In the genomic region with DNA sequence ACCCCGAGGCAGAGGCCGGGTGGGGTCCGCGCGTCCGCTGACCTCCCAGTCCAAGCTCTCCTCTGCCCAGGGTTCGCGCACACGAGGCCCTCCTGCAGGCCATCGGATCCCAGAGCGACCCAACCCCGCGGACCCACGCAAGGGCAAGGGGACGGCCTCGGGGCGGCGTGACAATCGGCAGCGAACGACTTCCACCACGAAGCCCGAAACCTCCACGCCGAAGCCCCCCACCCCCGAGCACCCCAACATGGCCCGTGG, we compare ENCODE assay signal across 7 mouse cellular contexts. TPM values are rescaled to one million over a fixed set of nuclear protein-coding genes. Genes with fewer than 3 reads are reported as not detected.
A peak's percentile ranks its signal among the peaks of the same experiment; 100 is the strongest.
DNase-seq lines count a peak whose midpoint lies in the region; ATAC-seq and TF ChIP-seq lines count a peak whose summit lies in the region.

No protein-coding gene starts in this region.

- no peak for TF ChIP-seq CTCF in small intestine, adult 2 months (IDR thresholded peaks at IDR 0.05; ENCODE audit: extremely low read depth, insufficient read length, insufficient replicate concordance, low read depth, low read length)

- WGBS in lung, embryonic 15.5 days: 6% methylated on average over 27 of the region's 27 CpGs
- WGBS in forebrain, embryonic 10.5 days: 14% methylated on average over 27 of the region's 27 CpGs
- 12% methylated on average over 27 of the region's 27 CpGs for WGBS in limb, embryonic 11.5 days
- 5% methylated on average over 27 of the region's 27 CpGs for WGBS in small intestine, adult 2 months

- no peak overlapping the region for H3K27ac ChIP-seq in lung, embryonic 15.5 days
- peak overlapping the region; percentile 83 for H3K27ac ChIP-seq in forebrain, embryonic 10.5 days
- no peak overlapping the region for H3K27ac ChIP-seq in limb, embryonic 11.5 days (replicated peaks; ENCODE audit: low read depth, low read length)
- no peak overlapping the region for H3K27ac ChIP-seq in small intestine, adult 2 months (ENCODE audit: insufficient read depth, low read depth, low read length)

- peak overlapping the region; percentile 54 for H3K9ac ChIP-seq in lung, embryonic 15.5 days
- H3K9ac ChIP-seq in limb, embryonic 11.5 days (ENCODE audit: low read length): peak overlapping the region; percentile 73

- no peak for TF ChIP-seq POLR2A in small intestine, adult 2 months (IDR thresholded peaks at IDR 0.05; ENCODE audit: low read depth, low read length)

- H3K36me3 ChIP-seq in lung, embryonic 15.5 days: no peaks in the 10 kb centered on the region
- no peaks in the 10 kb centered on the region for H3K36me3 ChIP-seq in forebrain, embryonic 10.5 days (replicated peaks)
- H3K36me3 ChIP-seq in limb, embryonic 11.5 days (ENCODE audit: control insufficient read depth, insufficient read depth, low read length): no peaks in the 10 kb centered on the region
- no peaks in the 10 kb centered on the region for H3K36me3 ChIP-seq in small intestine, adult 2 months (ENCODE audit: control insufficient read depth, insufficient read depth, low read length)

- DNase-seq in lung, postnatal 4 days: no peak
- DNase-seq in forebrain, embryonic 10.5 days (ENCODE audit: extremely low spot score, low spot score): no peak
- DNase-seq in limb, embryonic 11.5 days (ENCODE audit: low spot score): no peak
- DNase-seq in thymus, postnatal 0 days (ENCODE audit: low spot score): no peak
- DNase-seq in MN1 (ENCODE audit: low spot score): no peak

- H3K4me1 ChIP-seq in lung, embryonic 15.5 days: peaks cover 22% of the 10 kb centered on the region; the same call in 1 of the 2 replicates
- peaks cover 26% of the 10 kb centered on the region for H3K4me1 ChIP-seq in forebrain, embryonic 10.5 days
- no peaks in the 10 kb centered on the region; the same call in 1 of the 2 replicates for H3K4me1 ChIP-seq in limb, embryonic 11.5 days (ENCODE audit: control insufficient read depth, insufficient read depth, low read length)
- peaks cover 7% of the 10 kb centered on the region for H3K4me1 ChIP-seq in small intestine, adult 2 months (ENCODE audit: control insufficient read depth, insufficient read depth, insufficient read length, low read length)

- peaks cover 21% of the 10 kb centered on the region for H3K27me3 ChIP-seq in lung, embryonic 15.5 days
- H3K27me3 ChIP-seq in forebrain, embryonic 10.5 days (ENCODE audit: poor library complexity, severe bottlenecking): peaks cover 68% of the 10 kb centered on the region
- peaks cover 21% of the 10 kb centered on the region for H3K27me3 ChIP-seq in limb, embryonic 11.5 days (ENCODE audit: control insufficient read depth, insufficient read depth, low read length)
- H3K27me3 ChIP-seq in small intestine, adult 2 months (ENCODE audit: control insufficient read depth, insufficient read depth, low read length): peaks cover 9% of the 10 kb centered on the region; the same call in 1 of the 2 replicates

- peak overlapping the region; percentile 97 for H3K4me2 ChIP-seq in lung, embryonic 15.5 days
- H3K4me2 ChIP-seq in limb, embryonic 11.5 days (ENCODE audit: low read depth, severe bottlenecking): peak overlapping the region; percentile 83

- no peaks in the 10 kb centered on the region for H3K9me3 ChIP-seq in lung, embryonic 15.5 days
- no peaks in the 10 kb centered on the region for H3K9me3 ChIP-seq in forebrain, embryonic 10.5 days
- no peaks in the 10 kb centered on the region for H3K9me3 ChIP-seq in limb, embryonic 11.5 days (ENCODE audit: control insufficient read depth, low read length)

- peak overlapping the region; percentile 77 for H3K4me3 ChIP-seq in lung, embryonic 15.5 days
- H3K4me3 ChIP-seq in forebrain, embryonic 10.5 days: peak overlapping the region; percentile 73
- peak overlapping the region; percentile 58 for H3K4me3 ChIP-seq in limb, embryonic 11.5 days (ENCODE audit: low read depth, low read length)
- H3K4me3 ChIP-seq in small intestine, adult 2 months (ENCODE audit: low read depth, low read length): peak overlapping the region; percentile 75

- ATAC-seq in lung, embryonic 15.5 days (ENCODE audit: borderline replicate concordance, extremely low read depth, low FRiP score, low TSS enrichment): peak; percentile 76
- ATAC-seq in limb, embryonic 11.5 days (ENCODE audit: insufficient number of reproducible peaks, low FRiP score, low TSS enrichment, low read depth): 0 out of 2 replicates have a peak, but pooled peaks have one; percentile 40

RNA-seq across cellular contexts. Expression of a gene that starts 0.3 kb away (rescaled TPM):
- polyA plus RNA-seq in lung, embryonic 15.5 days (2015; fragmentation: Nextera tagmentation; extraction: Ambion mirVana): 6.6 and 7.5 TPM in 2 replicates
- 3.1 TPM in 2 replicates for polyA plus RNA-seq in forebrain, embryonic 10.5 days (2016; fragmentation: Nextera tagmentation; extraction: Ambion mirVana)
- polyA plus RNA-seq in limb, embryonic 11.5 days (2014; fragmentation: Nextera tagmentation; extraction: Ambion mirVana): 3.1 and 3.6 TPM in 2 replicates
- 1.2 and 1.3 TPM in 2 replicates for polyA plus RNA-seq in small intestine, adult 2 months (2012; rRNA removed)
- polyA plus RNA-seq in thymus, postnatal 0 days (2015; fragmentation: Nextera tagmentation; extraction: Ambion mirVana): 2.9 and 3.1 TPM in 2 replicates

RNA-seq across cellular contexts. Expression of a gene that starts 35.3 kb away (rescaled TPM):
- 148 and 149 TPM in 2 replicates for polyA plus RNA-seq in lung, embryonic 15.5 days (2015; fragmentation: Nextera tagmentation; extraction: Ambion mirVana)
- 183 and 188 TPM in 2 replicates for polyA plus RNA-seq in forebrain, embryonic 10.5 days (2016; fragmentation: Nextera tagmentation; extraction: Ambion mirVana)
- 182 and 185 TPM in 2 replicates for polyA plus RNA-seq in limb, embryonic 11.5 days (2014; fragmentation: Nextera tagmentation; extraction: Ambion mirVana)
- 7.8 and 11.9 TPM in 2 replicates for polyA plus RNA-seq in small intestine, adult 2 months (2012; rRNA removed)
- polyA plus RNA-seq in thymus, postnatal 0 days (2015; fragmentation: Nextera tagmentation; extraction: Ambion mirVana): 154 and 174 TPM in 2 replicates

RNA-seq across cellular contexts. Expression of a gene that starts 37.3 kb away (rescaled TPM):
- 0.21 and 0.39 TPM in 2 replicates for polyA plus RNA-seq in lung, embryonic 15.5 days (2015; fragmentation: Nextera tagmentation; extraction: Ambion mirVana)
- polyA plus RNA-seq in forebrain, embryonic 10.5 days (2016; fragmentation: Nextera tagmentation; extraction: Ambion mirVana): 7.7 and 9.6 TPM in 2 replicates
- polyA plus RNA-seq in limb, embryonic 11.5 days (2014; fragmentation: Nextera tagmentation; extraction: Ambion mirVana): 0.32 and 0.58 TPM in 2 replicates
- polyA plus RNA-seq in small intestine, adult 2 months (2012; rRNA removed): 1.9 and 2.1 TPM in 2 replicates
- polyA plus RNA-seq in thymus, postnatal 0 days (2015; fragmentation: Nextera tagmentation; extraction: Ambion mirVana): 1.6 and 1.7 TPM in 2 replicates

Comparison
In these comparisons a context has a peak if more than half of its experiments do, and no peak if none do; other contexts are left out.
1. RNA of a gene that starts 35.3 kb away (polyA plus RNA-seq): 183 to 188 TPM in forebrain, embryonic 10.5 days, 182 to 185 TPM in limb, embryonic 11.5 days, 154 to 174 TPM in thymus, postnatal 0 days and 148 to 149 TPM in lung, embryonic 15.5 days; 7.8 to 11.9 TPM in small intestine, adult 2 months; every median in the first group is over 10 times any median in the second.
2. Peak in every context shown above with its lines, with median percentiles within 50 percentile points of each other: H3K4me3 ChIP-seq.